In the genomic region with DNA sequence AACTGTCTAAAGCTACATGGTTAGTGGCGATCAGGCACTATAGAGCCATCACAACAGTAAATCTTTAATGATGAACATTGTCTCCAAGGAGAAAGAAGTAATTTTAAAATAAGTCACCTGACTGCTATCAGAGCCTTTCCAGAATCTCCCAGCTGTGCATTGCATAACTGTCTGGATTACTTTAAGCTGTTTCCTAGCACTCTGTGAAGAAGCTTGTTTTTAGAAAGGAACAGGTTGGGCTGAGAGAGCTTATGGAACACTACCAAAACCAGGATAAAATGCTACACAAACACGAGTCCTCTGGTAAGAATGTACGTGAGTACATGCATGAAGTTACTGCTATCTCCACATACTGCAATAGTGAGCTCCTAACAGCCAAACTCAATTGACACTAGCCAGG, we compare ENCODE assay signal across 27 mouse cellular contexts. TPM values are rescaled to one million over a fixed set of nuclear protein-coding genes. Genes with fewer than 3 reads are reported as not detected.
DNase-seq lines count a peak whose midpoint lies in the region; ATAC-seq and TF ChIP-seq lines count a peak whose summit lies in the region.
"Had no signal": no experiment of that assay in that cellular context is flagged by ENCODE, and none has a peak within 500 bp of the region (broad histone marks: within the 10 kb centered on the region; RNA-seq: fewer than 3 reads in every experiment).

No protein-coding gene starts in this region.

- H3K4me2 ChIP-seq in forebrain, postnatal 0 days (ENCODE audit: low read depth), result no peak overlapping the region
- no peak overlapping the region for H3K4me2 ChIP-seq in forebrain, embryonic 16.5 days (ENCODE audit: low read length)
- no peak overlapping the region for H3K4me2 ChIP-seq in stomach, embryonic 16.5 days (ENCODE audit: low read depth, low read length)
- no peak overlapping the region for H3K4me2 ChIP-seq in stomach, postnatal 0 days (replicated peaks; ENCODE audit: low read depth)
- H3K4me2 ChIP-seq: heart, embryonic 15.5 days; hindbrain, embryonic 13.5 days; limb, embryonic 12.5 days; liver, embryonic 11.5 days; stomach, embryonic 15.5 days had no signal

- no peaks in the 10 kb centered on the region for H3K4me1 ChIP-seq in forebrain, postnatal 0 days (ENCODE audit: insufficient read depth)
- no peaks in the 10 kb centered on the region for H3K4me1 ChIP-seq in forebrain, embryonic 16.5 days (replicated peaks; ENCODE audit: control insufficient read depth, insufficient read depth, low read length)
- peaks cover 5% of the 10 kb centered on the region for H3K4me1 ChIP-seq in stomach, embryonic 16.5 days (ENCODE audit: control insufficient read depth, insufficient read depth, low read length)
- H3K4me1 ChIP-seq in stomach, postnatal 0 days (replicated peaks; ENCODE audit: control insufficient read depth, insufficient read depth), result no peaks in the 10 kb centered on the region; the same call in 1 of the 2 replicates
- peaks cover 10% of the 10 kb centered on the region for H3K4me1 ChIP-seq in heart, adult 2 months (ENCODE audit: control insufficient read depth, insufficient read depth, low read length)
- H3K4me1 ChIP-seq: limb, embryonic 12.5 days; stomach, embryonic 15.5 days had no signal

- no peaks in the 10 kb centered on the region for H3K27me3 ChIP-seq in forebrain, postnatal 0 days (ENCODE audit: insufficient read depth, low read length)
- no peaks in the 10 kb centered on the region for H3K27me3 ChIP-seq in forebrain, embryonic 16.5 days (replicated peaks; ENCODE audit: control insufficient read depth, insufficient read depth, low read length)
- H3K27me3 ChIP-seq in stomach, embryonic 16.5 days (ENCODE audit: control insufficient read depth, insufficient read depth, low read length), result no peaks in the 10 kb centered on the region
- H3K27me3 ChIP-seq in stomach, postnatal 0 days (ENCODE audit: control insufficient read depth, insufficient read depth, low read length), result no peaks in the 10 kb centered on the region
- no peaks in the 10 kb centered on the region for H3K27me3 ChIP-seq in heart, adult 2 months (ENCODE audit: control insufficient read depth, insufficient read depth, low read length)
- H3K27me3 ChIP-seq: heart, embryonic 15.5 days; hindbrain, embryonic 13.5 days; limb, embryonic 12.5 days; megakaryocyte, embryonic 14.5 days; stomach, embryonic 15.5 days had no signal

- 0 out of 2 replicates have a peak, but pooled peaks have one; percentile 32 for ATAC-seq in forebrain, postnatal 0 days
- no peak for ATAC-seq in forebrain, embryonic 16.5 days
- 0 out of 2 replicates have a peak, but pooled peaks have one; percentile 21 for ATAC-seq in stomach, embryonic 16.5 days (ENCODE audit: insufficient read depth, low FRiP score)
- no peak for ATAC-seq in stomach, postnatal 0 days (ENCODE audit: low FRiP score, low TSS enrichment)
- no peak for ATAC-seq in inflammation-experienced regulatory T-cells, adult 6 months
- ATAC-seq: liver, postnatal 0 days had no signal

- H3K4me3 ChIP-seq in forebrain, postnatal 0 days (ENCODE audit: low read depth, low read length), result no peak overlapping the region
- no peak overlapping the region for H3K4me3 ChIP-seq in forebrain, embryonic 16.5 days (replicated peaks; ENCODE audit: low read length)
- H3K4me3 ChIP-seq in stomach, embryonic 16.5 days (replicated peaks; ENCODE audit: low read length), result no peak overlapping the region
- no peak overlapping the region for H3K4me3 ChIP-seq in stomach, postnatal 0 days (ENCODE audit: low read depth, low read length)
- H3K4me3 ChIP-seq in heart, adult 2 months, result no peak overlapping the region
- H3K4me3 ChIP-seq: forebrain, embryonic 10.5 days; heart, embryonic 15.5 days; hindbrain, embryonic 13.5 days; limb, embryonic 12.5 days; megakaryocyte, embryonic 14.5 days; stomach, embryonic 15.5 days had no signal

- H3K79me2 ChIP-seq in heart, adult 2 months (replicated peaks; ENCODE audit: control insufficient read depth, insufficient read depth, low read length), result peaks cover 7% of the 10 kb centered on the region

- H3K36me3 ChIP-seq in forebrain, postnatal 0 days (ENCODE audit: insufficient read depth), result no peaks in the 10 kb centered on the region
- no peaks in the 10 kb centered on the region for H3K36me3 ChIP-seq in forebrain, embryonic 16.5 days (ENCODE audit: control insufficient read depth, insufficient read depth)
- H3K36me3 ChIP-seq in stomach, embryonic 16.5 days (ENCODE audit: control insufficient read depth, insufficient read depth, low read length), result no peaks in the 10 kb centered on the region; the same call in 1 of the 2 replicates
- H3K36me3 ChIP-seq in stomach, postnatal 0 days (ENCODE audit: control insufficient read depth, insufficient read depth, low read length), result no peaks in the 10 kb centered on the region
- H3K36me3 ChIP-seq in heart, adult 2 months (ENCODE audit: control insufficient read depth, insufficient read depth, low read length), result peaks cover 28% of the 10 kb centered on the region
- H3K36me3 ChIP-seq: heart, embryonic 15.5 days; hindbrain, embryonic 13.5 days; limb, embryonic 12.5 days; stomach, embryonic 15.5 days had no signal

- no peak for TF ChIP-seq CTCF in forebrain, postnatal 0 days (IDR thresholded peaks at IDR 0.05; ENCODE audit: low read depth)
- TF ChIP-seq CTCF in stomach, postnatal 0 days (IDR thresholded peaks at IDR 0.05; ENCODE audit: low read depth), result no peak
- no peak for TF ChIP-seq CTCF in heart, adult 2 months (IDR thresholded peaks at IDR 0.05)

- no peak overlapping the region for H3K27ac ChIP-seq in forebrain, postnatal 0 days (ENCODE audit: low read depth, low read length)
- no peak overlapping the region for H3K27ac ChIP-seq in forebrain, embryonic 16.5 days (ENCODE audit: low read length)
- no peak overlapping the region for H3K27ac ChIP-seq in stomach, embryonic 16.5 days (ENCODE audit: low read length)
- no peak overlapping the region for H3K27ac ChIP-seq in stomach, postnatal 0 days (replicated peaks)
- H3K27ac ChIP-seq in heart, adult 2 months, result no peak overlapping the region
- H3K27ac ChIP-seq: forebrain, embryonic 10.5 days; heart, embryonic 15.5 days; hindbrain, embryonic 13.5 days; limb, embryonic 12.5 days; stomach, embryonic 15.5 days had no signal

- intact Hi-C loops in heart, adult 2 months (cut with DNase I), result no loop called here

- H3K9ac ChIP-seq in forebrain, postnatal 0 days, result no peak overlapping the region
- no peak overlapping the region for H3K9ac ChIP-seq in forebrain, embryonic 16.5 days (replicated peaks; ENCODE audit: low read depth, low read length)
- H3K9ac ChIP-seq in stomach, embryonic 16.5 days (ENCODE audit: low read length), result no peak overlapping the region
- no peak overlapping the region for H3K9ac ChIP-seq in stomach, postnatal 0 days (ENCODE audit: low read length)
- H3K9ac ChIP-seq in heart, adult 2 months (ENCODE audit: low read depth, low read length), result no peak overlapping the region
- H3K9ac ChIP-seq: heart, embryonic 15.5 days; hindbrain, embryonic 13.5 days; limb, embryonic 12.5 days; liver, postnatal 0 days; stomach, embryonic 15.5 days had no signal

- TF ChIP-seq POLR2A in heart, adult 2 months (IDR thresholded peaks at IDR 0.05; ENCODE audit: insufficient read depth, low read depth, low read length), result no peak

- no peaks in the 10 kb centered on the region for H3K9me3 ChIP-seq in forebrain, postnatal 0 days (ENCODE audit: low read length)
- H3K9me3 ChIP-seq in forebrain, embryonic 16.5 days (ENCODE audit: control insufficient read depth, low read length), result no peaks in the 10 kb centered on the region
- no peaks in the 10 kb centered on the region; the same call in 1 of the 2 replicates for H3K9me3 ChIP-seq in stomach, embryonic 16.5 days (replicated peaks; ENCODE audit: control insufficient read depth, low read length)
- no peaks in the 10 kb centered on the region for H3K9me3 ChIP-seq in stomach, postnatal 0 days (ENCODE audit: control insufficient read depth, low read length)
- H3K9me3 ChIP-seq: forebrain, embryonic 10.5 days; heart, embryonic 15.5 days; hindbrain, embryonic 13.5 days; limb, embryonic 12.5 days; megakaryocyte, embryonic 14.5 days; stomach, embryonic 15.5 days had no signal

- TF ChIP-seq EP300 in stomach, postnatal 0 days (optimal IDR thresholded peaks at IDR 0.05), result no peak
- TF ChIP-seq EP300 in heart, adult 2 months (IDR thresholded peaks at IDR 0.05; ENCODE audit: insufficient read depth, low read depth, low read length), result no peak

- WGBS in forebrain, postnatal 0 days, result 75% methylated on average over 3 of the region's 3 CpGs
- WGBS in forebrain, embryonic 16.5 days, result 82% methylated on average over 3 of the region's 3 CpGs
- WGBS in stomach, embryonic 16.5 days, result 52% methylated on average over 3 of the region's 3 CpGs
- WGBS in stomach, postnatal 0 days, result 35% methylated on average over 3 of the region's 3 CpGs
- WGBS in heart, adult 2 months, result 50% methylated on average over 3 of the region's 3 CpGs

- no peak for DNase-seq in forebrain, postnatal 0 days
- peak; percentile 21 for DNase-seq in layer of hippocampus, adult 11-12 months (ENCODE audit: low spot score)
- DNase-seq in layer of hippocampus, adult 8-10 months (ENCODE audit: low spot score in 2 of 2), result no peak
- DNase-seq in stomach, postnatal 0 days (ENCODE audit: low spot score), result no peak
- no peak for DNase-seq in heart, adult 2 months
- DNase-seq: adrenal gland, postnatal 25 days; cerebellum, adult 9-10 months; gastrocnemius, postnatal 14 days; heart, postnatal 36 days; kidney, adult 8-10 months; kidney, postnatal 14 days; liver, postnatal 0 days; lung, postnatal 10 days; midbrain, embryonic 14.5 days had no signal

RNA-seq across cellular contexts. Expression of gene Wasl, which starts 14.1 kb away (rescaled TPM):
- 15.9 and 26.2 TPM in 2 replicates for total RNA-seq in forebrain, postnatal 0 days (2014; rRNA removed)
- 49.9 and 59.5 TPM in 2 replicates for polyA plus RNA-seq in forebrain, postnatal 0 days (2015; fragmentation: Nextera tagmentation; extraction: Ambion mirVana)
- polyA plus RNA-seq in forebrain, embryonic 16.5 days (2015; fragmentation: Nextera tagmentation; extraction: Ambion mirVana), result 58.3 and 58.5 TPM in 2 replicates
- total RNA-seq in layer of hippocampus, adult 8-10 months (2022), result 100 to 1,000 TPM; 112 to 126 (median 122) TPM
- 54.3 and 55.5 TPM in 2 replicates for polyA plus RNA-seq in stomach, embryonic 16.5 days (2015; fragmentation: Nextera tagmentation; extraction: Ambion mirVana)
- polyA plus RNA-seq in stomach, postnatal 0 days (2015; fragmentation: Nextera tagmentation; extraction: Ambion mirVana), result 73.5 and 80.9 TPM in 2 replicates
- polyA plus RNA-seq in inflammation-experienced regulatory T-cells, adult 6 months (2017; shearing (Covaris generic)), result 10 to 100 TPM; 10.1 to 17.0 (median 14.7) TPM
- 10 to 100 TPM; 27.8 to 28.3 TPM for total RNA-seq in heart, adult 2 months (2021)
- polyA plus RNA-seq in heart, adult 2 months (2012; rRNA removed), result 11.5 and 13.9 TPM in 2 replicates

RNA-seq across cellular contexts. Expression of gene Lmod2, which starts 53.2 kb away (rescaled TPM):
- total RNA-seq in forebrain, postnatal 0 days (2014; rRNA removed), result 0.23 TPM in 1 of 2 replicates, not detected in the other
- polyA plus RNA-seq in forebrain, postnatal 0 days (2015; fragmentation: Nextera tagmentation; extraction: Ambion mirVana), result not detected in 2 replicates
- not detected in 2 replicates for polyA plus RNA-seq in forebrain, embryonic 16.5 days (2015; fragmentation: Nextera tagmentation; extraction: Ambion mirVana)
- total RNA-seq in layer of hippocampus, adult 8-10 months (2022), result not detected
- 0.30 and 1.9 TPM in 2 replicates for polyA plus RNA-seq in stomach, embryonic 16.5 days (2015; fragmentation: Nextera tagmentation; extraction: Ambion mirVana)
- polyA plus RNA-seq in stomach, postnatal 0 days (2015; fragmentation: Nextera tagmentation; extraction: Ambion mirVana), result 0.10 TPM in 1 of 2 replicates, not detected in the other
- not detected for polyA plus RNA-seq in inflammation-experienced regulatory T-cells, adult 6 months (2017; shearing (Covaris generic))
- 100 to 1,000 TPM; 691 to 757 TPM for total RNA-seq in heart, adult 2 months (2021)
- 191 and 268 TPM in 2 replicates for polyA plus RNA-seq in heart, adult 2 months (2012; rRNA removed)
- total RNA-seq: left cerebral cortex, adult 18-20 months had no signal
- polyA plus RNA-seq: forebrain, embryonic 10.5 days; hindbrain, embryonic 13.5 days; intestine, embryonic 14.5 days; limb, embryonic 12.5 days; midbrain, embryonic 14.5 days; urinary bladder, adult 2 months had no signal

Comparison
In these comparisons a context has a peak if more than half of its experiments do, and no peak if none do; other contexts are left out.
1. ATAC-seq: peak in forebrain, postnatal 0 days (single experiment) and stomach, embryonic 16.5 days (single experiment); none in forebrain, embryonic 16.5 days (single experiment), stomach, postnatal 0 days (single experiment) and inflammation-experienced regulatory T-cells, adult 6 months (single experiment).
2. RNA of gene Lmod2, which starts 53.2 kb away (polyA plus RNA-seq): 191 to 268 TPM in heart, adult 2 months; 0.30 to 1.9 TPM in stomach, embryonic 16.5 days, not detected in forebrain, postnatal 0 days, not detected in forebrain, embryonic 16.5 days, 0.10 TPM in stomach, postnatal 0 days and not detected in inflammation-experienced regulatory T-cells, adult 6 months; every median in the first group is over 10 times any median in the second.